Comparison of ENCODE assay signal across 10 mouse cellular contexts in the genomic region with DNA sequence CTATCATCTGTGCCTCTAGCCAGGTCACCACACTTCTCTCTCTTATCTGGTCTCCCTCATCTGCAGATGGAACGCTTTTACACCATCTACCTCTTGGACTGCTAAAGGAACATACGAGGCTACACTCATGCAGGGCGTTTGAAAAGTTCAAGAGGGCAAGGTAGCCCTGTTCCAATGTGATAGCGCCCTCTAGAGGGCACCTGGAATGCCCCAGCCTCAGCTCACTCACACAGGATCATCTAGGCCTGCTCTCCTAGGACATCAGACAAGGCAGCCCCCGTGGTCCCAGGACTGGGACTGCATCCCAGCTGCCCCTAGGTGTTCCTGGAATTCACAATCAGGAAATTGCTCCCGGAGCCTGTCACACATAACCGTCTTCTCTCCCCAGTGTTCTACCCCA. TPM values are rescaled to one million over a fixed set of nuclear protein-coding genes. Genes with fewer than 3 reads are reported as not detected.
DNase-seq lines count a peak whose midpoint lies in the region; ATAC-seq and TF ChIP-seq lines count a peak whose summit lies in the region.
"Had no signal": no experiment of that assay in that cellular context is flagged by ENCODE, and none has a peak within 500 bp of the region (broad histone marks: within the 10 kb centered on the region; RNA-seq: fewer than 3 reads in every experiment).

No protein-coding gene starts in this region.

- no peak overlapping the region for H3K4me3 ChIP-seq in midbrain, postnatal 0 days (ENCODE audit: low read depth, low read length)
- H3K4me3 ChIP-seq in midbrain, embryonic 11.5 days (ENCODE audit: low read depth, low read length) = no peak overlapping the region
- no peak overlapping the region for H3K4me3 ChIP-seq in bone marrow macrophage, adult 2 months (ENCODE audit: insufficient read depth, low read length)

- no peaks in the 10 kb centered on the region for H3K4me1 ChIP-seq in midbrain, postnatal 0 days (ENCODE audit: insufficient read depth, low read length)
- 0 out of 2 replicates have a peak, but pooled peaks cover 2% of the 10 kb centered on the region for H3K4me1 ChIP-seq in midbrain, embryonic 11.5 days (ENCODE audit: control insufficient read depth, insufficient read depth, low read length)
- no peaks in the 10 kb centered on the region for H3K4me1 ChIP-seq in bone marrow macrophage, adult 2 months (ENCODE audit: control insufficient read depth, insufficient read depth, low read length)

- H3K4me2 ChIP-seq in midbrain, postnatal 0 days (ENCODE audit: low read depth, low read length, poor library complexity, severe bottlenecking) = no peak overlapping the region
- H3K4me2 ChIP-seq in midbrain, embryonic 11.5 days = no peak overlapping the region

- H3K36me3 ChIP-seq in midbrain, postnatal 0 days (ENCODE audit: insufficient read depth, low read length) = no peaks in the 10 kb centered on the region
- H3K36me3 ChIP-seq in midbrain, embryonic 11.5 days (ENCODE audit: control insufficient read depth, insufficient read depth, low read length) = no peaks in the 10 kb centered on the region
- no peaks in the 10 kb centered on the region for H3K36me3 ChIP-seq in splenic B cell, adult 2 months (ENCODE audit: control insufficient read depth, insufficient read depth, low read length, poor library complexity, severe bottlenecking)

- ATAC-seq in midbrain, postnatal 0 days (ENCODE audit: low FRiP score) = no peak
- no peak for ATAC-seq in midbrain, embryonic 11.5 days (ENCODE audit: low FRiP score)
- no peak for ATAC-seq in frontal cortex, adult (ENCODE audit: low TSS enrichment)

- no peak overlapping the region for H3K27ac ChIP-seq in midbrain, postnatal 0 days (ENCODE audit: low read depth, low read length)
- H3K27ac ChIP-seq in midbrain, embryonic 11.5 days (ENCODE audit: low read depth, low read length) = no peak overlapping the region
- H3K27ac ChIP-seq in bone marrow macrophage, adult 2 months (ENCODE audit: insufficient read depth, low read depth, low read length) = no peak overlapping the region

- TF ChIP-seq CTCF in midbrain, postnatal 0 days (IDR thresholded peaks at IDR 0.05) = peak; percentile 40
- peak; percentile 87 for TF ChIP-seq CTCF in bone marrow macrophage, adult 2 months (IDR thresholded peaks at IDR 0.05; ENCODE audit: low read depth, low read length)

- WGBS in midbrain, postnatal 0 days = 78% methylated on average over 7 of the region's 7 CpGs
- 75% methylated on average over 7 of the region's 7 CpGs for WGBS in midbrain, embryonic 11.5 days

- DNase-seq in heart, postnatal 10 days = peak; percentile 24 to 45
- no peak for DNase-seq in heart, adult 18-20 months
- DNase-seq in midbrain, postnatal 0 days (ENCODE audit: low spot score) = no peak
- no peak for DNase-seq in midbrain, embryonic 11.5 days (ENCODE audit: low spot score, missing footprints)
- DNase-seq in splenic B cell, adult 2 months (ENCODE audit: low read depth, low spot score) = peak; percentile 47
- no peak for DNase-seq in right cerebral cortex, adult 2 months (ENCODE audit: low spot score in 2 of 2)
- DNase-seq: cerebellum, adult 11 months had no signal

- TF ChIP-seq POLR2A in bone marrow macrophage, adult 2 months (IDR thresholded peaks at IDR 0.05; ENCODE audit: borderline replicate concordance, low read depth, low read length) = no peak

- H3K9ac ChIP-seq in midbrain, postnatal 0 days (replicated peaks; ENCODE audit: low read length, poor library complexity, severe bottlenecking) = no peak overlapping the region
- no peak overlapping the region for H3K9ac ChIP-seq in midbrain, embryonic 11.5 days (ENCODE audit: low read length)

- intact Hi-C loops in heart, postnatal 10 days (cut with DNase I) = no loop called here

- no peaks in the 10 kb centered on the region for H3K27me3 ChIP-seq in midbrain, postnatal 0 days (ENCODE audit: insufficient read depth, low read length)
- H3K27me3 ChIP-seq in midbrain, embryonic 11.5 days (ENCODE audit: control insufficient read depth, insufficient read depth, low read length) = no peaks in the 10 kb centered on the region
- no peaks in the 10 kb centered on the region for H3K27me3 ChIP-seq in splenic B cell, adult 2 months (ENCODE audit: control insufficient read depth, insufficient read depth, low read length, poor library complexity, severe bottlenecking)

- no peaks in the 10 kb centered on the region for H3K9me3 ChIP-seq in midbrain, postnatal 0 days (ENCODE audit: low read length)
- H3K9me3 ChIP-seq in midbrain, embryonic 11.5 days (ENCODE audit: control insufficient read depth, low read length) = no peaks in the 10 kb centered on the region

RNA-seq across cellular contexts. Expression of a gene that starts 41.6 kb away (rescaled TPM):
- not detected for total RNA-seq in heart, postnatal 10 days (2021)
- total RNA-seq in heart, adult 18-20 months (2021) = not detected
- 148 and 168 TPM in 2 replicates for total RNA-seq in midbrain, postnatal 0 days (2014; rRNA removed)
- polyA plus RNA-seq in midbrain, postnatal 0 days (2015; fragmentation: Nextera tagmentation; extraction: Ambion mirVana) = 257 and 272 TPM in 2 replicates
- polyA plus RNA-seq in midbrain, embryonic 11.5 days (2014; fragmentation: Nextera tagmentation; extraction: Ambion mirVana) = 23.5 and 24.0 TPM in 2 replicates
- polyA plus RNA-seq in bone marrow macrophage, adult 2 months (2012; ENCODE audit: insufficient read depth, insufficient read length, missing spikeins) = not detected in 2 replicates
- total RNA-seq: neutrophil, adult 5-6 weeks had no signal

Comparison
In these comparisons a context has a peak if more than half of its experiments do, and no peak if none do; other contexts are left out.
1. DNase-seq: peak in heart, postnatal 10 days (2 of 2) and splenic B cell, adult 2 months (single experiment); none in heart, adult 18-20 months (0 of 2), midbrain, postnatal 0 days (single experiment), midbrain, embryonic 11.5 days (single experiment) and right cerebral cortex, adult 2 months (0 of 2).
2. RNA of a gene that starts 41.6 kb away (total RNA-seq): 148 to 168 TPM in midbrain, postnatal 0 days; not detected in heart, postnatal 10 days and not detected in heart, adult 18-20 months; every median in the first group is over 100 times any median in the second.